Mouse (Mus musculus) brown adipose tissue, adult 24 weeks (tissue): ENCODE data around the gene Ilf2. TPM values are rescaled to one million over a fixed set of nuclear protein-coding genes. Genes with fewer than 3 reads are reported as not detected.
A peak's percentile ranks its signal among the peaks of the same experiment; 100 is the strongest.

Source experiments
- H3K27ac ChIP-seq: fragments of 200-500 bp; replicated peaks from 2 replicates; pipeline ENCODE4 v1.5.1; 2012; ENCODE audit warnings: low read depth, mild to moderate bottlenecking, low read length
- H3K4me1 ChIP-seq: fragments of 200-500 bp; 2 replicates; pipeline ENCODE4 v1.6.1; 2012; ENCODE audit warnings: low read length, mixed read lengths; ENCODE audit not compliant: control insufficient read depth, insufficient read depth, insufficient read length
- H3K4me3 ChIP-seq: fragments of 200-500 bp; 2 replicates; pipeline ENCODE4 v1.5.1; 2012; ENCODE audit warnings: low read depth, mild to moderate bottlenecking, low read length, moderate library complexity; ENCODE audit not compliant: insufficient read depth
- polyA plus RNA-seq: library from polyadenylated mRNA; stranded (reverse); fragments of >200 nt; gene quantifications from 2 replicates; pipeline ENCODE4 v1.2.4, GENCODE M21; 2012; ENCODE audit not compliant: missing spikeins, insufficient read depth, insufficient read length

The Ilf2 gene
- polyA plus RNA-seq, 1 experiment, result 30.2 TPM

DNA sequence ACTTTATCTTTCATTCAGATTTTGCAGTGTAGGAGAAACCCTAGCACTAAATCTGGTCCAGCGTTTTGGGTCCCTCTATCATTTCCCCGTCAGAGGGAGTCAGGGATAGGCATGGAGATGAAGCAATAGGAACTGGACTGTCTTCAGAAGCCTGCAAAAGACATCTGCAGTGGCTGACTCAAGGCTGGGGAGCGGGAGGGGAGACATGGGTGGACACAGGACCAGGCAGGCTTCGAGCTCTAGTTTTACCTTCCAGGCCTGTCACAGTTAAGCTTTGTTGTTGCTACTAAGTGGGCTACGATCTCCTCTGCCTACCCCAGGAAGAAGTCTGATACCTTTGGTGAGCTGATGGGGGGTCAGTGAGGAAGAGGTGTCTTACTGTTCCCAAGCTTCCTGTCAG is 36.4 kb downstream of the Ilf2 start:
- no peak overlapping the region for H3K4me3 ChIP-seq
- no peak overlapping the region for H3K27ac ChIP-seq
- peaks cover 28% of the 10 kb centered on the region for H3K4me1 ChIP-seq

DNA sequence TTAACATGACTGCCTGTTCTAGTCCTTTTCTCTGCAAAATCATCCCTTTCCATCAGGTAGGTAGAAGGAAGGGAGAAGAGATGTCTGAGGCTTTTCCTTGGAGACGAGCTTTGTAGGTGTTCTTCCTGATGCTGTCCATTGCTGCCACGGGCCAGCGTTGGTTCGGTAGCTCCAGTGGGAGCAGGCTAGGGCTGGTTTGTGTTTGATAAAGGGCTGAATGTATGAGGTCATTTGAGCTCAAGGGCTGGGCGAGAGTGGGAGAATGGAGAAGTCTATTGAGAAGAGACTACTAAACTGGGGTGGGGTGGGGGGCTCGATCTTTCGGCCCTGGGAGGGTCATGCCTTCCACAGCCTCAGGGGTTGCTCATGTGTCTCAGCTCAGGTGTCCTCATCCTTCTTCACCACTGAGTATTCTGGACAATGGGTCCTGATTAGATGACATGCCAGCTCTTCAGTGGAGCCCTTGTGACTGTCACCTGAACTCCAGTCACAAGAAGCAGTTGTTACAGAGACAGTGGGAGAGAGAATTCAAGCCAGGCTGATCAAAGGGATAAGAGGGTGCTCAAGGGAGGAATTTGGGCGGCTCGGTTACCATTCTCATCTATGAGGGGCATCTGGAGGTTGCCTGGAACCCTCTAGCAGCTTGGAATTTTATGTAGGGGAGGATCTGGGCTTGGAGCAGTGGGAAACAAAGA is 37.2 kb downstream of the Ilf2 start:
- Histone ChIP-seq H3K4me1 (peaks cover 30% of the 10 kb centered on the region), H3K4me3 (peak overlapping the region; percentile 77), H3K27ac (peak overlapping the region; percentile 95)

DNA sequence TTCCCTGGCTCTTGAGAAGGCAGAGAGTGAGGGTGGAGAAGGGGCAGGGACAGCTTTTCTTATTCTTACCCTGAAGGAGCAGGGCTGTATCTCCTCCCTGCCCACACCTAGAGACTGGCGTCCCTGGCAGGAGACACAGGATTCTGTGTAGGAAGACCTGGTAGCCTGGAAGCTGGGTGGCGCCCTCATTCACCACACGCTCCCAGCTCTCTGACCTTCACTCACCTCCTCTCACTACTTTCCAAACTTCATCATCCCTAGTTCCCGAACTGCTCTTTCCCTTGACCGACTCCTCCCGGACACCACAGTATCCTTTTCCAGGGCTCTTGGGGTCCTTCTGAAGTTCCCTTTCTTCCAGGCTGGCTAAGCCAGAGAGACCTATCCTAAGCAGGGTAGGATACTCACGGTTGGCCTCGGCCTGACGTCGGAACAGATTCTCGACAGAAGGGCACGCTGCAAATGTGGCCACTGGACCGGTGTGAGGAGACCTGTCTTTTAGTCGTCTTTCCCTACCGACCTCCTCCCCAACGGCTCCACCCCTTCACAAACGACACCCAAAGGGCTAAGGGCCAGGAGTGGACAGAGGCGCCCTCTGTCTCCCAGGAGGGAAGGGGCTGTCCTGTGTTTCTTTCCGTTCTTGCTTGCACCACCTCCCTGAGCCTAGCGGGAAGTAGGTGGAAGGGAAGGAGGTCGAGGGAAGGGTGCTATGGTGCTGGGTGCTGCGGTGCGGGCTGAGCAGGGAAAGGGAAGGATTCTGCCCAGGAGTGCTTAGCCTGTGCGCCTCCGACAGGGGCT is 38.1 kb downstream of the Ilf2 start, which contains the start of the genes S100a1 and S100a13:
TSS of gene S100a1 (minus strand) at position 597 of the 795 bp plus-strand sequence.
TSS of gene S100a13 (plus strand) at position 640 of the 795 bp plus-strand sequence.
- H3K4me1 ChIP-seq, result peaks cover 29% of the 10 kb centered on the region
- H3K27ac ChIP-seq, result peak within 1 kb of the TSS; percentile 95
- peak within 1 kb of the TSS; percentile 77 for H3K4me3 ChIP-seq

DNA sequence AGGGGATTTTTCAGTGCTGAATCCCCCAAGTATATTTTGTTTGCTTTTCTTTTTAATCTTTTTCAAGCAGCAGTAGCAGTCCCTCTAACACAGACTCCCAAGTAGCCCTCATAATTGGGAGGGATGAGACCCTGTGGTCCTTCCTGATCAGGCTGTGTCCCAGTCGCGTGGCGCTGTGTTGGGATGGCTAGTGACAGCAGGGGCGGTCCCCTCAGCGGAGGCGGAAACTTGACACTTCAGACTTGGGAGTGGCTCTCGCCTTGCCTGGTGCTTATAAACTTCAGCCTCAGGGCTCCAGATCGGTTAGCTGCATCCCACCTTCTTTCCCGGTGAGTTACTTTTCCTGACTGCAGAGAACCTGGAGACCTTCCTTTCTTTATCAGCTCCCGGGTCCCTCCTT is 38.8 kb downstream of the Ilf2 start:
- Histone ChIP-seq H3K4me1 (peaks cover 29% of the 10 kb centered on the region), H3K4me3 (peak overlapping the region; percentile 77), H3K27ac (peak overlapping the region; percentile 95)

DNA sequence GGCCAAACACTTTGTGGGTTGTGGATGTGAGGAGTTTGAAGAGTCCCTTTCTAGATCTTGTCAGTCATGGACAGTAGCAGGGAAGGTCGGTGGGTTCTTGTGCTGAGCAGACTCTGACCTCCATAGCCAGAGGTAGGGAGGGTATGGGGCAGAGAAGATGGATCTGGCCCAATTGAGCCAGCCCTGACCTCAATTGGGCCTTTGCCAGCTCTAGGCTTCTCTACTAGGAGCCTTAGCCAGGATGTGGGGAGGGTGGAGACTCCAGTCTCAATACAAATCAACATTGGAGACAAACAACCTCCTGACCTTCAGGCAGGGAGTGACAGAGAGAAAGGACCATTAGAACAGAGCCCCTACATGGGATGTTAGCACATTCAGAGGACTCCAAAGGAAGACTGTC is 39.3 kb downstream of the Ilf2 start:
- H3K4me1 ChIP-seq, result peaks cover 29% of the 10 kb centered on the region
- H3K4me3 ChIP-seq, result peak overlapping the region; percentile 77
- peak overlapping the region; percentile 92 for H3K27ac ChIP-seq

DNA sequence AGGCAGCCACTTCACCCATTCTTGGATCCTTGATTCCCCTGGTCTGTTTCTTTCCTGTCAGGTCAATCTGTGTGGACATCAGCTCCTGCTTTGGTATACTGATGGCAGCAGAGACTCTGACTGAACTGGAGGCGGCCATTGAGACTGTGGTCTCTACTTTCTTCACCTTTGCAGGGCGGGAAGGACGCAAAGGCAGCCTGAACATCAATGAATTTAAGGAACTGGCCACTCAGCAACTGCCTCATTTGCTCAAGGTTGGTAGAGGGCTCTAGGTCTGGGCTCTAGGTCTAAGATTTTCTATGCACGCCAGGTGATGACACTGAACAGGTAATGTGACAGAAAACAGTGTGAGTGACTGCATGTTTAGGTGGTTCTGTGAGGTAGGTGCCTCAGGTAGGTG is 39.9 kb downstream of the Ilf2 start:
- Histone ChIP-seq H3K27ac (peak overlapping the region; percentile 60), H3K4me3 (peak overlapping the region; percentile 77), H3K4me1 (peaks cover 29% of the 10 kb centered on the region)

DNA sequence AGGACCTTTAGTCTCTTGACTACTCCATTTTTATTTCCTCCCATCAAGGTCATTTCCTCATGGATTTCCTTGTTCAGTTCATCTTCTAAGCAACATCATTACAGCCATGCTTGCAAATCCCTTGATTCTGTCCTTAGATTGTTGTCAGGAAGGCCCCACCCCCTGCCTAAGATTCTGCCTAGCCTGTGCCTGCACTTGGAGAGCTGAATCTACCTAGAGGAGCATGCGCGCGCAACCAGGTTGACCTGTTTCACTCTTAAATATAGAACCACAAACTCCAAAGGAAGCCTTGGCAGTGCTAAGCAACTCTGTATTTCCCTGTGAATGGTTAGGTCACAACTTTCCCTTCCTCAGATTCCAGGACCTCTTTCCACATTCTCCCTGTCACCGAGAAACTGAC is 41.8 kb downstream of the Ilf2 start:
- Histone ChIP-seq H3K4me3 (no peak overlapping the region), H3K4me1 (peaks cover 24% of the 10 kb centered on the region), H3K27ac (no peak overlapping the region)

DNA sequence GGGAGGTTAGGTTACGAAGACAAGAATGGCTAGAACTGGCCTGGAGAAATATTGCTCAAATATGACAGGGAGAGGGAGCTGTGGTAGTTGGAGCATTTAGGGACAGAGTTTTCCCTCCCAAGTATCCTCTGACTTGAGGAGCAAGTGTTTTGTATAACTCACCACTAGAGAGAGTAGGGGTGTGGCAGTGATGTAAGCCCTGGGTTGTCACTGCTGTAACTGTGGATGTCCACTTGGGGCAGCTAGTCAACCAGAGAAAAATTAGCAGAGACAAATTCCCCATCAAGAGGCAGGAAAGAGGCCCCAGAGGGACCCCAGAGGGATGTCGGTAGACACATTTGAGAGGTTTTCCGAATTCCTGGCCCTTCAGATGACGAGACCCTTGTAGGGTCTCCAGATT is 49.5 kb downstream of the Ilf2 start:
- Histone ChIP-seq H3K27ac (no peak overlapping the region), H3K4me3 (no peak overlapping the region), H3K4me1 (no peaks in the 10 kb centered on the region)

DNA sequence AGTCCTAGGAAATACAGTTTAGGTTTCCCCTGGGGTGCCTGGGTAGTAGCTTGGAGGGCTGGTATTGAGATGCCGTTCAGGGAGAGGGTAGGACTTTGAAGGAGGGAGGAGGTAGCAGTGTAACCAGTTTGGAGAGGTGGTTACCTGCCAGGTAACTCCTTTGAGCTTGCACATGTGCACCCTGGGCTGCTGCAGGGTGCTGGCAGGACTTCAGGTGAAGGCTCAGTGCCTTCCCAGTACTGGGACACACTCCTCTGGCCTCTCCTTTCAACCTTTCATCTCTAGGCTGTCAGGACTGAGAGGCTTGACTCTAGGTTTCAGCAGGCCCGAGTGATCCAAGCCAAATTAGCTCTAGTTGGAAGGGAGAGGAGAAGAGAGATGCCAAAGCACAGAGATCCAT is 50.1 kb downstream of the Ilf2 start:
- no peak overlapping the region for H3K27ac ChIP-seq
- H3K4me1 ChIP-seq, result no peaks in the 10 kb centered on the region
- H3K4me3 ChIP-seq, result no peak overlapping the region

DNA sequence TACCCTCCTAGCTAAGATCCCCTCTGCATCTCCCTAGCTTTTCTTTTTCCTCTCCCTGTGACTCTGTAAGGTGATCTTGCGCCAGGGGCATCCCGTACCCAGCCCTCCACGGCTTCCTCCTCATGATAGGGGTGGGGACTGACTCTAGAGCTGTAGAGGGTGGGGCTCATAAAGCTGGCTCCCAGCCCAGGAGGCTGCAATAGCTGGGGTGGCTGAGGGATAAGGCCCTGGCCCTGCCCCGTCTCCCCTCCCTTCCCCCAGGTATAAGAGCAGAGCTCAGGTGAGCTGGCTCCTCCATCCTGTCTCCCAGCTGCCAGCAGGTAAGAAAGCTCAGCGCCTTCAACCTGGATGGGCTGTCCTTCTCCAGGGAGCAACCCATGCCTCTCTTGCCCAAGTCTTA is 50.7 kb downstream of the Ilf2 start, which contains the start of gene S100a14:
TSS of gene S100a14 (plus strand) at position 277 of the 400 bp plus-strand sequence.
- Histone ChIP-seq H3K4me1 (no peaks in the 10 kb centered on the region), H3K27ac (no peak within 1 kb of the TSS), H3K4me3 (no peak within 1 kb of the TSS)

DNA sequence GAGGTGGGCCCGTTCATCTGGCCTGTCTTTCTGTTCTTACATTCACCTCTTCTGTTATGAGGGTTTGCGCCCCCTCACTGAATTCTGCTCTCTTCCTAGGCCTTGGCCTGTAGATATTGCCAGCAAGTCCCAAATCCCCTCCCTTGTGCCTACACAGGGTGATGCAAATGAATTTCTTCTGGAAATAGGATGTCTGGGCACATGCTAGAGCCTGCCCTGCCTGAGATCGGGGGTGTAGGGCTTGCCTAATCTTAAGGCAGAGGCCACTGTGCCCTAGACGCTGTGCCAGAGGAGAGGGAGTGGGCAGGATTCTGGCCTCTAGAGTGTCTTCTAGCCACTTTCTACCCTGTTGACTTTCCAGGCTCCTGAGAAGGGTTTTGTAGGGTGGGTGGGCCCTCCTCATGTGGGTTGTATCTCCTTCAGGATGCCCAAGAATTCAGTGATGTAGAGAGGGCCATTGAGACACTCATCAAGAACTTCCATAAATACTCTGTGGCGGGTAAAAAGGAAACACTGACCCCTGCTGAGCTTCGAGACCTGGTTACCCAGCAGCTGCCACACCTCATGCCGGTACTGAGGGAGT is 51.5 kb downstream of the Ilf2 start:
- Histone ChIP-seq H3K4me3 (no peak overlapping the region), H3K27ac (no peak overlapping the region)

DNA sequence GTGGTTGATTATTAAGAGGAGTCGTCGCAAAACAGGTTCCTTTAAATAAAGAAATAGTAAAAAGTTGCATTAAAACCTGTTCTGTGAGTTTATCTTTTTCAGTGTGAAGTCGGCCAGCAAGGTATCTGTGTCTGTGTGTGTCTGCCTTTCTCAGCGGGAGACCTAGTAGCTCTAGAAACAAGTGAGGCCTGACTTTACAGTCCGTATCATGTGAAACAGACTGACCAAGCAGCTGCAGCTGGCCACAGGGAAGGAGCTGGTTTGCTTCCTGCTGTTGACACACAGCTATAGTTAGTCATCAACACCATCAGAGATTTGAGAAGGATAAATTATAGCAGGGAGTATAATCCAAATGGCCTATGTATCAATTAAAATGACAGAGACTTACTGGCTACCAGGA is 55.8 kb downstream of the Ilf2 start:
- Histone ChIP-seq H3K4me1 (peaks cover 4% of the 10 kb centered on the region; the same call in 1 of the 2 replicates), H3K27ac (no peak overlapping the region), H3K4me3 (no peak overlapping the region)

More for the DNA sequence above, 51.5 kb downstream of the Ilf2 start:
- H3K4me1 ChIP-seq, result no peaks in the 10 kb centered on the region

DNA sequence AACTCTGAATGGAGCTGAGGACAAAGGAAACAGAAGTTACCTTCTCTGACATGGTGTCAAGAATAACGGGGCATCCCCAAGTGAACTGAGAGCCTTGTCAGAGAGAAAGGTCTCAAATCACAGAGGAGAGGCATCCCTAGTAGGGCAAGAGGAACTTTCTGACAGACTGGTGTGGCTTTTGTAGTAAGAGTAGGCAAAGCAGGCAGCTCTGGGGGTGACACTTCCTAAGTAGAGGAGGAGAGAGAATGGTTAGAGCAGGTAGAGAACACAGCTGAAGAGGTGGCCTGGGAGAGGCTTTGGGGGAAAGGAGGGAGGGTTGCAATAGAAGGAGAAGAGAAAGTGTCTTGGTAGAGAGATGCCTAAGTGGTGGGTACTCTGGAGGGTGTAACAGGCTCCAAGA is 59.5 kb downstream of the Ilf2 start:
- peaks cover 13% of the 10 kb centered on the region for H3K4me1 ChIP-seq
- no peak overlapping the region for H3K27ac ChIP-seq
- no peak overlapping the region for H3K4me3 ChIP-seq

DNA sequence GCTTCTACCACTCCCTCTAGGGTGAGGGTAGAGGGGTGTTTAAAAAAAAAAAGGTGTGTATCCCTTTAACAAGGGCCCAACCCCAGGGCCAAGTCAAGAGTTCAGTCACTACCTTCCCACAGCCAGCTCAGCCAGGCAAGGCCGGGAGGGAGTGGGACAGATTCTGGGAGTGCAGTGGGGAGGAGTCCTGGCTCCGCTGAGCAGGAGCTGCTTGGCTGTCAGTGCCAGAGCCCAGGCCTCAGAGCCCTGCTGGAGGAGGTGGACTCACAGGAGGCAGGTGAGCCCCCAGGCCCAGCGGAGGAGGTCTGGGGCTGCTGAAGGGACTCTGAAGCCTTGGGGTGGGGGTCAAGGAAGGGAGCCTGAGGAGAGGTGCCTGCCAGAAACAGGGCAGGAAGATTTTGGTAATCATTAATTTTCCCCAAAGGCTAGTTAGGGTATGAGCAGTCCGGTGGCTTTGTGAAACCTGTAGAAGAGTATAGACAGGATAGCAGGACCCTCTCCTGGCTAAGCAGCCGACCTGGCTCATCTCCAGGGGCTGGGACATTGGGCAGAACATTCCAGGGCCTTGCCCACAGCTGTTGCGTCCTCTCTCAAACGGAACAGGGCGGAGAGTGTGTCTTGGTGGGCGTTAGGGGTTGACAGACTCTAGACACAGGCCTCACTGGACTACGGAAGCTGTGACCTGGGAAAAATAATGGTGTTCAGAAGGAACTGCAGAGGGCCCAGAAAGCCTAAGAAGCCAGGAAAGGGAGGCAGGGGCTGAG is 61.4 kb downstream of the Ilf2 start, which contains the start of gene S100a16:
TSS of gene S100a16 (plus strand) at position 114 of the 764 bp plus-strand sequence.
- Histone ChIP-seq H3K4me1 (peaks cover 18% of the 10 kb centered on the region), H3K4me3 (peak within 1 kb of the TSS; percentile 69), H3K27ac (peak within 1 kb of the TSS; percentile 82)

DNA sequence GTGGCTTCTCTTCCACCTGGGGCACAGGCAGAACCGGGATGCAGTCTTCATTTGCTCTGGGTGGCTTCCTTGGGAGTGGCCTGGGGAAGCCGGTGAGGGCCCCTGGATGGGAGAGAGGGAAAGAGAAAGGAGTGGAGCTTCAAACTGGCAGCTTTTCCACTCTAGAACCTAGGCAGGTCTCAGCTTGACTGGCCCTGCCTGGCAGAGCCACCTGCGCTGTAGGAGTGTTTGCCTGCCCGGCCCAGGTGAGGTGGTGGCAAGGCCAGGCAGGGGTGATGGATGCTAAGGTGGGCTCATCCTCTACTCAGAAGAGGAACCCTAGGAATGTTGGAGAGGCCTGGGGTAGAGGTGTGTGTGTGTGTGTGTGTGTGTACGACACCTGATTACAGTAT is 62.0 kb downstream of the Ilf2 start:
- peaks cover 18% of the 10 kb centered on the region for H3K4me1 ChIP-seq
- H3K27ac ChIP-seq, result peak overlapping the region; percentile 82
- peak overlapping the region; percentile 69 for H3K4me3 ChIP-seq
